Mouse (Mus musculus) cerebellum, postnatal 36 days (tissue): Measurements from ENCODE around the gene Hpse.

Source experiments
- DNase-seq, 2 experiments: peaks; one replicate each; pipeline ENCODE4 v3.0.0; 2021 to 2022; ENCODE audit warnings: mixed read lengths in 2 of 2

Gene Hpse

DNA sequence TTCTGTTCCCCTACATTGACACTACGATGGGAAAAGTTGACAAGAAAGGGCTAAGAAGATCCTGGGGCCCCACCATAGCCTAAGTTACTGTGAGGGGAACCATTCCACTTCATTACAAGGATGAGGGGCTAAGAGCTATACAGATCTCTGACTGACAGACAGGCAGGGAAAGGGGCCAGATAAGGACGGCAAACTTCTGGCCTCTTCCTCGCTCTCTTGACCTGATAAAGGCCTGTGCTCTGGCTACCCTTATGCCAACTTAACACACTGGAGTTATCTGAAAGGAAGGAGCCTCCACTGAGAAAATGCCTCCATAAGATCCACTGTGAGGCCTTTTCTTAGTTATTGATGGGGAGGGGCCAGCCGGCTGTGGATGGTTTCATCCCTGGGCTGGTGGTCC lies 83.6 kb downstream of the Hpse start:
- no peak for DNase-seq

DNA sequence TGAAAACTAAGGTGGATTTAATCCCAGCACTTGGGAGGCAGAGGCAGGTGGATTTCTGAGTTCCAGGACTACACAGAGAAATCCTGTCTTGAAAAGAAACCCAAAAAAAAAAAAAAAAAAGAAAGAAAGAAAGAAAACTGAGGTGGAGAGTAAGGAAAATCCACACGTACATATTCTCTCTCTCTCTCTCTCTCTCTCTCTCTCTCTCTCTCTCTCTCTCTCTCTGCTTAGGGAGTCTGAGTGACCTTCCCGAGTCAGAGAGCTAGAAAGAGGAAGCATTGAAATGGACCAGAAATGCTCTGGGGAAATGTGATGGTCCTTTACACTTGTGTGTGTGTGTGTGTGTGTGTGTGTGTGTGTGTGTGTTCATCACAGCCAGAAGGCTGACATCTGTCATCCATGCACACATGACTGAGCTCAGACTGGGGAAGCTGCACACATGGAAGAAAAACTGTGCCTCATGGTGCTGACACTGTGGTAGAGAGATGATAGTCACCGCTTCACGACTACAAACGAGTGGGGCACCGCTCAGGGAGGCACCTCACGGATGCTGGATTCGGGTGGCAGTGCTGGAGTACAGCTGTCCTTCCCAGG lies 84.5 kb downstream of the Hpse start:
- no peak for DNase-seq

GRCm38 (mm10) chr5:100632540-100633129 lies 86.9 kb downstream of the Hpse start:
- no peak for DNase-seq
